Mouse (Mus musculus) hematopoietic multipotent progenitor cell, adult 10-12 weeks (in vitro differentiated cells): Measurements from ENCODE around the gene Scaf4. TPM values are rescaled to one million over a fixed set of nuclear protein-coding genes. Genes with fewer than 3 reads are reported as not detected.

Experiments
- polyA plus RNA-seq: library from polyadenylated mRNA; stranded (reverse); fragments of >175 nt; gene quantifications from 2 replicates; pipeline ENCODE4 v1.2.3, GENCODE M21; 2012; ENCODE audit warnings: low replicate concordance

Gene Scaf4
- 171 and 231 TPM in 2 replicates for polyA plus RNA-seq

DNA sequence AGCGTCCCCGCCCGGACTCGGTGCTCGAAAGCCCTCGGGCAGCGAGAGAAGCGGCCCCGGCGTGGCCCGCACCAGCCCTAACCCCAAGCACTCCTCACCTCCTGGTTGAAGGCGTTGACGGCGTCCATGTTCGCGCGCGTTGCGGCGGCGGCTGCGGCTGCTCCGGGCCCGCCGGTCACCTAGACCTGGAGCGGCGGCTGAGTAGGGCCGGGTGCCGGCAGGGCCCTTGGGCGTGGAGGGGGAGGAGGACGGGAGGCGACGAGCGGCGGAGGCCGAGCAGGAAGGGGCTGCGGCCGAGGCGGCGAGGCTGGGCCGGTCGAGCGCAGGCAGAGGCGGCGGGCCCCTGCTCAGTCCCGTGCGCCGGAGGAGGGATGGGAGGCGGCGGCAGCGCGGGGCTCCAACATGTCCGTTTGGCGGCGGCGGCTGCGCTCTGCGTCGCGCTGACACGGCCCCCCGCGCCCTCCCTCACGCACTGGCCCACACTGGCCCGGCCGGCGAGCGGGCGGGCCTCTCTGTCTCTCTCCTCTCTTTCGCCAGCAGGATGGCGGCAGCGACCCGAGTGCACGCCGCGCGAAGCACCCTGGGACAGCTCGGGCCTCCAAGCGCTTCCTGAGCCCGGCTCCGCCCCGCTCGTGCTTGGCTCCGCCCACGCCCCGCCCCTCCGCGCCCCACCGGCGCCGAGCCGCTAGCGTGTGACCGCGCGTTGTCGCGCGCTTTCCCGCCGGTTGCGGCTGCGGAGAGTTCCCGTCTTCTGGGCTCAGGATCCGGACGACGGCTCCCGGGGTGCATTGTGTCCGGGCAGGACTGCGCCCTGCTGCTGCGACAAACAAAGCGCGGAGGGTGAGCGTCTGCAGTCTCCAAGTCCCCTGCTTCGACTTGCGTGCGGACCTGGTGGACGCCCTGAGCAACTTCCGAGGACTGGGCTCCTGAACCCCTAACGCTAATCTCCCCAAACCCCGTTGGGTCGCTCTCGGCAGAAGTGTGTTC, at the start of gene Scaf4:
Scaf4 (minus strand) TSS at position 599 of the 987 bp plus-strand sequence.

DNA sequence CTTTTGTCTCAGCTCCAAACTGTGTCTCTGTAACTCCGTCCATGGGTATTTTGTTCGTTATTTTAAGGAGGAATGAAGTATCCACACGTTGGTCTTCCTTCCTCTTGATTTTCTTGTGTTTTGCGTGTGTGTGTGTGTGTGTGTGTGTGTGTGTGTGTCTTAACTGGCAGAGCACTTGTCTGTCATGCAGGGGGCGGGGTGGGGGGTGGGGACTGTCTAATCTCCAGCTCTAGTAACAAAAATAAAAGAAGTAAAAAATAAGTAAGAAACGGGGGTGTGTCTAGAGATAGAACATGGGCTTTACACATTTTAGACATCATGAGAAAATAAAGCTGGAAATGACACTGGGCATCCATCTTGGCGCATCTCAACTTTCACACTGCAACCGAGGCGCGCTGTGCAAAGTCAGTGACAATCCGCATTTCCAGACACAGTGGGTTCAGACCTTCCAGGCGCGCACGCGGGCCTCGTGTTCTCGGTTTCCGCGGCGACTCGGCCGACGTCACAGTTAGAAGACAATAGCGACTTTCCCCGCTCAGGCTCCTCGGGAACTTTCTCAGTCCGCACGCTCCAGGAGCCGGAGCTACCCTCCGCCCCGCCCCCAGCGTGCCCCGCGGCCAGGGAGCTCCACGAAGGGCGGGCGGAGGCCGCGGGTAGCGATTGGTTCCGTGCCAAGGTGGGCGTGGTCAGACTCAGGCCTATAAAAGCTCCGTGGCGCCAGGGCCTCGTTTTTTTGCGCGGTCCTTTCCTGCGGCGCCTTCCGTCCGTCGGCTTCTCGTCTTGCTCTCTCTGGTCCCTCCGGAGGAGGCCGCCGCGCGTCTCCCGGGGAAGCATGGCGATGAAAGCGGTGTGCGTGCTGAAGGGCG, 64.0 kb downstream of the Scaf4 start, which contains the start of gene Sod1:
Sod1 (plus strand) TSS at position 729 of the 866 bp plus-strand sequence.

Other genes starting within 250 kb of the Scaf4 start
- 13.3 and 46.6 TPM in 2 replicates for gene Tiam1, start 140.7 kb downstream of the Scaf4 start, polyA plus RNA-seq
- gene Sod1, start 63.7 kb downstream of the Scaf4 start, polyA plus RNA-seq = 272 and 405 TPM in 2 replicates
- 0.13 and 0.23 TPM in 2 replicates for gene Hunk, start 101.5 kb upstream of the Scaf4 start, polyA plus RNA-seq